Mouse (Mus musculus) embryonic facial prominence, embryonic 11.5 days (tissue): ENCODE measurements around the gene Ppp4r2. TPM values are rescaled to one million over a fixed set of nuclear protein-coding genes. Genes with fewer than 3 reads are reported as not detected.

ENCODE experiments used
- polyA plus RNA-seq: library from polyadenylated mRNA; unstranded; fragments of >200 nt; fragmentation: Nextera tagmentation; extraction: Ambion mirVana; gene quantifications from 2 replicates; pipeline ENCODE4 v1.2.1, GENCODE M21; 2014

Ppp4r2 gene
- polyA plus RNA-seq, 1 experiment from 2014 or later: 33.1 TPM

Other genes with a start within 250 kb of the Ppp4r2 start
- 17.5 and 21.7 TPM in 2 replicates for gene Shq1, start 162.5 kb upstream of the Ppp4r2 start, polyA plus RNA-seq
- 6.6 and 6.9 TPM in 2 replicates for gene Gxylt2, start 128.9 kb upstream of the Ppp4r2 start, polyA plus RNA-seq